Comparison of ENCODE assay signal across 25 mouse cellular contexts in genomic region chr16:93923788-93924187, GRCm38 (mm10).
"Had no signal": no experiment of that assay in that cellular context is flagged by ENCODE, and none has a peak within 500 bp of the region (broad histone marks: within the 10 kb centered on the region; RNA-seq: fewer than 3 reads in every experiment).

No protein-coding gene starts in this region.

- H3K36me3 ChIP-seq: heart, embryonic 13.5 days; heart, embryonic 15.5 days; hindbrain, embryonic 13.5 days; hindbrain, embryonic 15.5 days; kidney, embryonic 15.5 days; limb, embryonic 13.5 days; limb, embryonic 15.5 days; liver, embryonic 12.5 days had no signal

- H3K27me3 ChIP-seq: heart, embryonic 15.5 days; hindbrain, embryonic 15.5 days; kidney, embryonic 15.5 days; limb, embryonic 13.5 days had no signal

- H3K27ac ChIP-seq: gastrocnemius, adult 2 months; heart, adult 2 months; heart, embryonic 13.5 days; heart, embryonic 15.5 days; hindbrain, embryonic 13.5 days; hindbrain, embryonic 15.5 days; hindbrain, postnatal 0 days; kidney, embryonic 15.5 days; kidney, postnatal 0 days; limb, embryonic 13.5 days; limb, embryonic 15.5 days; liver, embryonic 12.5 days had no signal

- H3K9ac ChIP-seq: heart, embryonic 13.5 days; heart, embryonic 15.5 days; hindbrain, embryonic 13.5 days; hindbrain, embryonic 15.5 days; kidney, embryonic 15.5 days; limb, embryonic 13.5 days; limb, embryonic 15.5 days; liver, embryonic 12.5 days had no signal

- H3K9me3 ChIP-seq: heart, embryonic 13.5 days; heart, embryonic 15.5 days; hindbrain, embryonic 13.5 days; hindbrain, embryonic 15.5 days; kidney, embryonic 15.5 days; limb, embryonic 13.5 days; limb, embryonic 15.5 days; liver, embryonic 12.5 days had no signal

- DNase-seq: gastrocnemius, adult 2 months; gastrocnemius, postnatal 10 days; gastrocnemius, postnatal 25 days; heart, adult 2 months; heart, postnatal 14 days; heart, postnatal 36 days; kidney, adult 11 months; kidney, adult 2 months; kidney, adult 9 months; kidney, postnatal 14 days; kidney, postnatal 36 days; layer of hippocampus, adult 9-11 months; layer of hippocampus, postnatal 36 days; left cerebral cortex, postnatal 4 days had no signal

- H3K4me1 ChIP-seq: heart, embryonic 15.5 days; hindbrain, embryonic 15.5 days; liver, embryonic 12.5 days had no signal

- H3K4me3 ChIP-seq: gastrocnemius, adult 2 months; heart, adult 2 months; heart, embryonic 13.5 days; heart, embryonic 15.5 days; hindbrain, embryonic 13.5 days; hindbrain, embryonic 15.5 days; kidney, embryonic 15.5 days; limb, embryonic 13.5 days; limb, embryonic 15.5 days; liver, embryonic 12.5 days had no signal

- ATAC-seq: hindbrain, postnatal 0 days; liver, embryonic 12.5 days had no signal

- H3K4me2 ChIP-seq: heart, embryonic 11.5 days; heart, embryonic 13.5 days; heart, embryonic 15.5 days; hindbrain, embryonic 13.5 days; hindbrain, embryonic 15.5 days; kidney, embryonic 15.5 days; limb, embryonic 13.5 days; limb, embryonic 15.5 days; liver, embryonic 12.5 days had no signal
